Mouse (Mus musculus): ENCODE data around the gene En1.

En1 gene

GRCm38 (mm10) chr1:120626930-120627621 lies 24.9 kb downstream of the En1 start:
- DNase-seq (ENCODE audit: low spot score in 2 of 2), result no peak

- DNase-seq (ENCODE audit: low spot score in 2 of 2), result no peak
Measured at GRCm38 (mm10) chr1:120627622-120628001, 25.4 kb downstream of the En1 start.

- DNase-seq (ENCODE audit: low spot score in 2 of 2), result no peak
Measured at GRCm38 (mm10) chr1:120628821-120629220, 26.6 kb downstream of the En1 start.

DNA sequence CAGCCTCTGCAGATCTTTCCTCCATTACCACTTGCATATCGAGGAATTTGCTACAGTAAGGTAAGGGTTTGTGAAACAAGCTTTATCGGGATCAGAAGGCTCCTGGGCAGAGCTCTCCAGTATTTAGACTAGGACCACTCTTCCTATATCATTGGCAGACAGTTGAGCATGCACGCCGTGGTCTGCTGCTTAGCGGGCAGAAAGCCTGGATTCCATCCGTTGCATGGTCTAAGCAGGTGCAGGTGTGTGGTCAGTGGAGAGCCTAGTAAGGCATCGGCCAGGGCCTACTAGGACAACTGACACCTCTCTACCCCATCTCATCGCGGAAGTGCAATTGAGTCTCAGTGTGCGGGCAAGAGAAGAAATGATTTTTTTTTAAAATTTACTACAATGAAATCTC lies 41.2 kb downstream of the En1 start:
- DNase-seq (ENCODE audit: low spot score in 2 of 2), result no peak

GRCm38 (mm10) chr1:120643848-120644711 lies 41.9 kb downstream of the En1 start:
- DNase-seq (ENCODE audit: low spot score in 2 of 2), result no peak

DNA sequence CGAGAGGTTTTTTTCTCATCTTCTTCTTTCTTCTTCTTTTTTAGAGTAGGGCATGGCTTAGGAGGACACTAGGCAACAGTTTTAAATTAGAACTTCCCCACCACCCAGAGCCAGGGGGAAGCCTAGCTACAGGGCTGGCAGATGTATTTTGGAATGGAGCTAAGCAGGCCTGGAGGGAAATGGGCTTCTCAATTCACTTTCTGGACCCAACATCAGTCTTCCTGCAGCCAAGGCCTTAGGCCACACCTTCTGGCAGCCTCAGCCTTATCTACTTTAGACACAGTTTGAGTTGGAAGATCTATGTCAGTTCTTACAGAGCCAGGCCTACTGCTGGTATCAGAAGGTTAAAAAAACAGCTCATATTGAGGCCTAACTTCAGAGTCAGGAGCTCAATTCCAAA lies 42.5 kb downstream of the En1 start:
- DNase-seq (ENCODE audit: low spot score in 2 of 2), result no peak

DNA sequence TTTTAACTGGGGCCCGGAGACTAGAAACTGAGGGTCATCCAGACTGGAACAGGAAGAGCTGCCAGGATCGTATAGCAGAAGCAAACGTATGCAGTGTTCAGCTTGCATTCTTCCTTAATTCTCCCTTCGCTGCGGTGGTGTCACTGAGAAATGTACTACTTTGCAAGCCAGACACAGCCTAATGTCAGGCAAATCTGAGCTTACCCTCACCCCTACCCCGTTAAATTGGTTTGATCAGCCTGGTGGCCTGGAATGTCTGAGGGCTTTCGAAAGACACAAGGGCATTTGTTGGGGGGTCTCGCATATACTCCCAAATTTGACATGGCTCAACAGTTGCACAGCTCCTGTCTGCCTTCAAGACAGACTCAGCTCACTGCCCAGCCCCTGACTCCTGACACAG lies 47.9 kb downstream of the En1 start:
- no peak for DNase-seq (ENCODE audit: low spot score in 2 of 2)

GRCm38 (mm10) chr1:120651997-120652396 lies 49.8 kb downstream of the En1 start:
- DNase-seq (ENCODE audit: low spot score in 2 of 2), result no peak

DNA sequence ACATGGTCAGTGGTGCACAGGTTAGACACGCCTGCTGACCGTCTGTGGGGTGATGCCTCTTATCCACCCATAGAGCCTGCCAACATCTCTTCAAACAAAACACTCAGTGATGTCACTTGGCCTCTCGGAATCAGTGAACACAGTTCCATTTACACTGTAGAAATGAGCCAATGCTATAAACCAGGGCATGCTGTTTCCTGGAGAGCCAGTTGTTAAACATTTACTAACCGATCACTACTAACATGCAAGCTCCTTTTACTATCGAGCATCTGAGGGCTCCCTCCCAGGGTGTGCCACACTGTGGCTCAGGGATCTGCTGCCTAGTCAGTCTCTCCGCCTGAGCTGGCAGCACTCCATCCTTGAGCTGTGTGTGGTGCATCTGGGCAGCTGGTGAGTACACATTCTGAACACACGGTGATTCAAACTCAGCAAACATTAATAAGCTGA lies 52.8 kb downstream of the En1 start:
- peak in 1 of 2 experiments; percentile 7 for DNase-seq (ENCODE audit: low spot score in 2 of 2)
